Mouse (Mus musculus): ENCODE data around the gene 2310034G01Rik. TPM values are rescaled to one million over a fixed set of nuclear protein-coding genes. Genes with fewer than 3 reads are reported as not detected.
A peak's percentile ranks its signal among the peaks of the same experiment; 100 is the strongest.

2310034G01Rik gene
- total and polyA plus RNA-seq, 3 experiments: 1.1 to 1.6 (median 1.4) TPM

- no peak for DNase-seq (ENCODE audit: extremely low read depth)
- dilution Hi-C loops (cut with MboI; ENCODE audit: extremely low pct_ligation_motif_present, extremely low pct_unique_long_range_greater_than_20kb, low sequenced_read_pairs) (no loop called here), in situ Hi-C loops (cut with MboI; ENCODE audit: low pct_ligation_motif_present, low pct_unique_long_range_greater_than_20kb, low sequenced_read_pairs) (no loop called here)
- no peaks in the 10 kb centered on the region for H3K9me3 ChIP-seq (replicated peaks; ENCODE audit: low read length)
- H3K4me1 ChIP-seq (ENCODE audit: control insufficient read depth in 1 of 2, insufficient read depth in 2 of 2): peaks cover 6 to 25% of the 10 kb centered on the region in 2 experiments
- no peak for TF ChIP-seq MXI1 (IDR thresholded peaks at IDR 0.05; ENCODE audit: low read depth, low read length)
- TF ChIP-seq ZNF384 (IDR thresholded peaks at IDR 0.05; ENCODE audit: low read depth, low read length): peak; percentile 76; the same call in 1 of the 2 replicates
- H3K79me2 ChIP-seq (replicated peaks; ENCODE audit: control insufficient read depth, extremely low read depth, insufficient read depth, poor library complexity, severe bottlenecking): no peaks in the 10 kb centered on the region
- no peak overlapping the region for H3K4me3 ChIP-seq (replicated peaks in 1 of 3; ENCODE audit: low read depth in 2 of 3, low read length in 2 of 3, poor library complexity in 1 of 3)
- no peak overlapping the region for H3K27ac ChIP-seq (ENCODE audit: insufficient read depth, low read depth)
- no peaks in the 10 kb centered on the region for H3K27me3 ChIP-seq (replicated peaks)
- no peak overlapping the region for H3K4me2 ChIP-seq (ENCODE audit: insufficient read depth, low read depth, poor library complexity, severe bottlenecking)
- peaks cover 0 to 5% of the 10 kb centered on the region in 2 experiments for H3K36me3 ChIP-seq (replicated peaks in 1 of 2; ENCODE audit: control insufficient read depth in 1 of 2, insufficient read depth in 1 of 2, low read length in 1 of 2)
- H3K9ac ChIP-seq (ENCODE audit: insufficient read depth, low read depth): no peak overlapping the region
Measured at GRCm38 (mm10) chr19:46347146-46347545, 3.0 kb downstream of the 2310034G01Rik start.

GRCm38 (mm10) chr19:46344710-46345419 lies 5.2 kb downstream of the 2310034G01Rik start:
- Histone ChIP-seq H3K4me2 (ENCODE audit: insufficient read depth, low read depth, poor library complexity, severe bottlenecking) (no peak overlapping the region), H3K27me3 (replicated peaks) (no peaks in the 10 kb centered on the region), H3K9ac (ENCODE audit: insufficient read depth, low read depth) (no peak overlapping the region), H3K79me2 (replicated peaks; ENCODE audit: control insufficient read depth, extremely low read depth, insufficient read depth, poor library complexity, severe bottlenecking) (no peaks in the 10 kb centered on the region), H3K36me3 (replicated peaks in 1 of 2; ENCODE audit: control insufficient read depth in 1 of 2, insufficient read depth in 1 of 2, low read length in 1 of 2) (peaks cover 0 to 5% of the 10 kb centered on the region in 2 experiments), H3K9me3 (replicated peaks; ENCODE audit: low read length) (no peaks in the 10 kb centered on the region), H3K4me1 (ENCODE audit: control insufficient read depth in 1 of 2, insufficient read depth in 2 of 2) (peaks cover 10 to 37% of the 10 kb centered on the region in 2 experiments), H3K4me3 (replicated peaks in 1 of 3; ENCODE audit: low read depth in 2 of 3, low read length in 2 of 3, poor library complexity in 1 of 3) (no peak overlapping the region), H3K27ac (ENCODE audit: insufficient read depth, low read depth) (no peak overlapping the region)
- dilution Hi-C loops (cut with MboI; ENCODE audit: extremely low pct_ligation_motif_present, extremely low pct_unique_long_range_greater_than_20kb, low sequenced_read_pairs): no loop called here
- in situ Hi-C loops (cut with MboI; ENCODE audit: low pct_ligation_motif_present, low pct_unique_long_range_greater_than_20kb, low sequenced_read_pairs): no loop called here
- DNase-seq (ENCODE audit: extremely low read depth): no peak
- TF ChIP-seq TCF12 (IDR thresholded peaks at IDR 0.05; ENCODE audit: low read depth, low read length) (no peak), GABPA (IDR thresholded peaks at IDR 0.05; ENCODE audit: insufficient replicate concordance, low read depth, low read length) (no peak)

- Histone ChIP-seq H3K27me3 (replicated peaks) (no peaks in the 10 kb centered on the region), H3K4me1 (ENCODE audit: control insufficient read depth in 1 of 2, insufficient read depth in 2 of 2) (peaks cover 16 to 57% of the 10 kb centered on the region in 2 experiments), H3K9ac (ENCODE audit: insufficient read depth, low read depth) (peak overlapping the region; percentile 79), H3K36me3 (replicated peaks in 1 of 2; ENCODE audit: control insufficient read depth in 1 of 2, insufficient read depth in 1 of 2, low read length in 1 of 2) (peaks cover 0 to 13% of the 10 kb centered on the region in 2 experiments), H3K27ac (ENCODE audit: insufficient read depth, low read depth) (peak overlapping the region; percentile 68), H3K4me2 (ENCODE audit: insufficient read depth, low read depth, poor library complexity, severe bottlenecking) (peak overlapping the region; percentile 87), H3K9me3 (replicated peaks; ENCODE audit: low read length) (no peaks in the 10 kb centered on the region), H3K79me2 (replicated peaks; ENCODE audit: control insufficient read depth, extremely low read depth, insufficient read depth, poor library complexity, severe bottlenecking) (0 out of 2 replicates have a peak, but pooled peaks cover 2% of the 10 kb centered on the region), H3K4me3 (replicated peaks in 1 of 3; ENCODE audit: low read depth in 2 of 3, low read length in 2 of 3, poor library complexity in 1 of 3) (peak overlapping the region; percentile 51 to 84 (median 61))
- dilution Hi-C loops (cut with MboI; ENCODE audit: extremely low pct_ligation_motif_present, extremely low pct_unique_long_range_greater_than_20kb, low sequenced_read_pairs): no loop called here
- in situ Hi-C loops (cut with MboI; ENCODE audit: low pct_ligation_motif_present, low pct_unique_long_range_greater_than_20kb, low sequenced_read_pairs): no loop called here
- peak; percentile 72 for DNase-seq (ENCODE audit: extremely low read depth)
- TF ChIP-seq TBP (conservative IDR thresholded peaks at IDR 0.05; ENCODE audit: low read depth, low read length): no peak
- no peak for TF ChIP-seq JUND (conservative IDR thresholded peaks at IDR 0.05; ENCODE audit: low read depth, low read length)
- no peak for TF ChIP-seq ZC3H11A (IDR thresholded peaks at IDR 0.05; ENCODE audit: low read depth, low read length)
- peak; percentile 22 for TF ChIP-seq EP300 (IDR thresholded peaks at IDR 0.05; ENCODE audit: low read length)
- no peak for TF ChIP-seq CHD1 (IDR thresholded peaks at IDR 0.05; ENCODE audit: low read depth, low read length)
- peak; percentile 76 for TF ChIP-seq UBTF (IDR thresholded peaks at IDR 0.05; ENCODE audit: low read depth, low read length)
- TF ChIP-seq GABPA (IDR thresholded peaks at IDR 0.05; ENCODE audit: insufficient replicate concordance, low read depth, low read length): no peak
- TF ChIP-seq POLR2A (IDR thresholded peaks at IDR 0.05; ENCODE audit: low read depth, low read length): peak; percentile 60
- no peak; the same call in 1 of the 2 replicates for TF ChIP-seq IRF4 (IDR thresholded peaks at IDR 0.05; ENCODE audit: low read depth, low read length)
- no peak for TF ChIP-seq RAD21 (IDR thresholded peaks at IDR 0.05; ENCODE audit: low read depth, low read length)
- no peak for TF ChIP-seq MAFK (IDR thresholded peaks at IDR 0.05; ENCODE audit: insufficient replicate concordance, low read length)
- no peak for TF ChIP-seq ZKSCAN1 (IDR thresholded peaks at IDR 0.05; ENCODE audit: borderline replicate concordance, low read depth, low read length)
- no peak for TF ChIP-seq RCOR1 (conservative IDR thresholded peaks at IDR 0.05; ENCODE audit: low read depth, low read length)
- TF ChIP-seq CHD2 (IDR thresholded peaks at IDR 0.05; ENCODE audit: low read length): peak; percentile 57; the same call in 1 of the 2 replicates
- TF ChIP-seq NELFE (IDR thresholded peaks at IDR 0.05; ENCODE audit: low read depth, low read length): peak; percentile 52; the same call in 1 of the 2 replicates
- no peak for TF ChIP-seq USF1 (IDR thresholded peaks at IDR 0.05; ENCODE audit: low read depth, low read length)
- no peak for TF ChIP-seq E2F4 (IDR thresholded peaks at IDR 0.05; ENCODE audit: insufficient replicate concordance, low read depth, low read length)
- no peak for TF ChIP-seq MAZ (IDR thresholded peaks at IDR 0.05; ENCODE audit: low read depth, low read length)
- no peak for TF ChIP-seq BHLHE40 (IDR thresholded peaks at IDR 0.05; ENCODE audit: low read depth, low read length)
- TF ChIP-seq ZNF384 (IDR thresholded peaks at IDR 0.05; ENCODE audit: low read depth, low read length): no peak
- no peak for TF ChIP-seq SMC3 (IDR thresholded peaks at IDR 0.05; ENCODE audit: low read depth, low read length)
Measured at GRCm38 (mm10) chr19:46339287-46339971, 10.7 kb downstream of the 2310034G01Rik start.
